Mouse (Mus musculus) neural tube, embryonic 11.5 days (tissue): ENCODE data around the gene Nf1. TPM values are rescaled to one million over a fixed set of nuclear protein-coding genes. Genes with fewer than 3 reads are reported as not detected.

Experiments used
- ATAC-seq: fragments of 200-750 bp; cut with Nextera tagmentation; 2 replicates; pipeline ENCODE4 v1.8.0; 2017; ENCODE audit warnings: moderate number of reproducible peaks, mild to moderate bottlenecking, moderate TSS enrichment, moderate library complexity; ENCODE audit not compliant: insufficient read depth, low FRiP score, low TSS enrichment
- DNase-seq: peaks from one replicate; pipeline ENCODE4 v3.0.0-alpha.2; 2015; ENCODE audit warnings: low spot score
- H3K27ac ChIP-seq: fragments of 300-500 bp; sonication (generic); 2 replicates; pipeline ENCODE4 v1.5.1; 2014; ENCODE audit warnings: low read depth, mild to moderate bottlenecking, low read length
- H3K27me3 ChIP-seq: fragments of 300-500 bp; sonication (generic); 2 replicates; pipeline ENCODE4 v1.6.1; 2014; ENCODE audit warnings: mild to moderate bottlenecking, low read length, mixed read lengths; ENCODE audit not compliant: control insufficient read depth, insufficient read depth
- H3K36me3 ChIP-seq: fragments of 300-500 bp; sonication (generic); 2 replicates; pipeline ENCODE4 v1.6.1; 2014; ENCODE audit warnings: mild to moderate bottlenecking, low read length, moderate library complexity, mixed read lengths; ENCODE audit not compliant: control insufficient read depth, insufficient read depth
- H3K4me1 ChIP-seq: fragments of 300-500 bp; sonication (generic); 2 replicates; pipeline ENCODE4 v1.6.1; 2014; ENCODE audit warnings: low read length, mixed read lengths; ENCODE audit not compliant: control insufficient read depth, insufficient read depth
- H3K4me2 ChIP-seq: fragments of 300-500 bp; sonication (generic); 2 replicates; pipeline ENCODE4 v1.6.1; 2014; ENCODE audit warnings: low read depth, mild to moderate bottlenecking, moderate library complexity
- H3K4me3 ChIP-seq: fragments of 300-500 bp; sonication (generic); 2 replicates; pipeline ENCODE4 v1.5.1; 2014; ENCODE audit warnings: low read depth, low read length
- H3K9ac ChIP-seq: fragments of 300-500 bp; sonication (generic); 2 replicates; pipeline ENCODE4 v1.6.1; 2014; ENCODE audit warnings: mild to moderate bottlenecking, low read length
- H3K9me3 ChIP-seq: fragments of 300-500 bp; sonication (generic); 2 replicates; pipeline ENCODE4 v1.6.1; 2016; ENCODE audit warnings: low read length; ENCODE audit not compliant: control insufficient read depth
- WGBS: fragments of 180-500 bp; shearing (Covaris S2); extraction: QIAGEN DNeasy Blood & Tissue Kit; methylation state at CpG from one replicate; pipeline ENCODE4 v1.1.7; 2014; 5-methylcytosine and 5-hydroxymethylcytosine counted together
- polyA plus RNA-seq: library from polyadenylated mRNA; unstranded; fragments of >200 nt; fragmentation: Nextera tagmentation; extraction: Ambion mirVana; gene quantifications from 2 replicates; pipeline ENCODE4 v1.2.1, GENCODE M21; 2014

The Nf1 gene
- polyA plus RNA-seq, 1 experiment from 2014 or later = 10.3 TPM

- no peaks in the 10 kb centered on the region for H3K9me3 ChIP-seq
- no peak within 1 kb of the TSS for H3K4me3 ChIP-seq
- H3K4me2 ChIP-seq = no peak within 1 kb of the TSS
- H3K36me3 ChIP-seq = no peaks in the 10 kb centered on the region
- ATAC-seq = no peak
- 89% methylated on average over 7 of the region's 7 CpGs for WGBS
- no peaks in the 10 kb centered on the region for H3K4me1 ChIP-seq
- no peak for DNase-seq
- H3K27ac ChIP-seq = no peak within 1 kb of the TSS
- no peaks in the 10 kb centered on the region for H3K27me3 ChIP-seq
- no peak within 1 kb of the TSS for H3K9ac ChIP-seq
Measured at GRCm38 (mm10) chr11:79530333-79530761, 190.9 kb downstream of the Nf1 start, which contains the start of the genes Evi2 and Evi2a. Evi2 (minus strand) TSS chr11:79530589. Evi2a (minus strand) TSS chr11:79530609.

- Histone ChIP-seq H3K4me3 (no peak overlapping the region), H3K36me3 (no peaks in the 10 kb centered on the region), H3K27me3 (no peaks in the 10 kb centered on the region), H3K9ac (no peak overlapping the region), H3K27ac (no peak overlapping the region), H3K9me3 (no peaks in the 10 kb centered on the region), H3K4me2 (no peak overlapping the region), H3K4me1 (no peaks in the 10 kb centered on the region)
- ATAC-seq = no peak
- 94% methylated on average over 11 of the region's 11 CpGs for WGBS
- DNase-seq = no peak
Measured at GRCm38 (mm10) chr11:79530774-79531173, 191.3 kb downstream of the Nf1 start.

GRCm38 (mm10) chr11:79531485-79531884 is 192.0 kb downstream of the Nf1 start:
- Histone ChIP-seq H3K9ac (no peak overlapping the region), H3K4me1 (no peaks in the 10 kb centered on the region), H3K4me3 (no peak overlapping the region), H3K27me3 (no peaks in the 10 kb centered on the region), H3K36me3 (no peaks in the 10 kb centered on the region), H3K4me2 (no peak overlapping the region), H3K9me3 (no peaks in the 10 kb centered on the region), H3K27ac (no peak overlapping the region)
- DNase-seq = no peak
- WGBS = 92% methylated on average over 4 of the region's 4 CpGs
- ATAC-seq = no peak

- Histone ChIP-seq H3K36me3 (no peaks in the 10 kb centered on the region), H3K27ac (no peak overlapping the region), H3K4me2 (no peak overlapping the region), H3K4me1 (no peaks in the 10 kb centered on the region), H3K4me3 (no peak overlapping the region), H3K9ac (no peak overlapping the region), H3K27me3 (no peaks in the 10 kb centered on the region), H3K9me3 (no peaks in the 10 kb centered on the region)
- no peak for DNase-seq
- no peak for ATAC-seq
- WGBS = 91% methylated on average over 6 of the region's 6 CpGs
Measured at GRCm38 (mm10) chr11:79533311-79533710, 193.8 kb downstream of the Nf1 start.

- no peak overlapping the region for H3K27ac ChIP-seq
- no peaks in the 10 kb centered on the region for H3K27me3 ChIP-seq
- H3K9ac ChIP-seq = no peak overlapping the region
- no peaks in the 10 kb centered on the region for H3K9me3 ChIP-seq
- H3K36me3 ChIP-seq = no peaks in the 10 kb centered on the region
- no peak overlapping the region for H3K4me3 ChIP-seq
- ATAC-seq (no peak), DNase-seq (no peak)
- no peak overlapping the region for H3K4me2 ChIP-seq
- WGBS = 93% methylated on average over 8 of the region's 8 CpGs
- H3K4me1 ChIP-seq = no peaks in the 10 kb centered on the region
Measured at GRCm38 (mm10) chr11:79533950-79534690, 194.6 kb downstream of the Nf1 start.

GRCm38 (mm10) chr11:79535554-79535953 is 196.1 kb downstream of the Nf1 start:
- H3K27me3 ChIP-seq = no peaks in the 10 kb centered on the region
- 95% methylated on average over 4 of the region's 4 CpGs for WGBS
- H3K4me3 ChIP-seq = no peak overlapping the region
- no peaks in the 10 kb centered on the region for H3K4me1 ChIP-seq
- no peak overlapping the region for H3K27ac ChIP-seq
- H3K36me3 ChIP-seq = no peaks in the 10 kb centered on the region; the same call in 1 of the 2 replicates
- H3K9me3 ChIP-seq = no peaks in the 10 kb centered on the region
- no peak for DNase-seq
- no peak for ATAC-seq
- H3K9ac ChIP-seq = no peak overlapping the region
- no peak overlapping the region for H3K4me2 ChIP-seq

GRCm38 (mm10) chr11:79536293-79536692 is 196.8 kb downstream of the Nf1 start:
- ATAC-seq (no peak), DNase-seq (no peak)
- no peak overlapping the region for H3K9ac ChIP-seq
- H3K4me1 ChIP-seq = no peaks in the 10 kb centered on the region
- 93% methylated on average over 3 of the region's 3 CpGs for WGBS
- H3K27me3 ChIP-seq = no peaks in the 10 kb centered on the region
- no peak overlapping the region for H3K4me3 ChIP-seq
- no peak overlapping the region for H3K27ac ChIP-seq
- H3K9me3 ChIP-seq = no peaks in the 10 kb centered on the region
- H3K4me2 ChIP-seq = no peak overlapping the region
- no peaks in the 10 kb centered on the region; the same call in 1 of the 2 replicates for H3K36me3 ChIP-seq

- H3K27me3 ChIP-seq = no peaks in the 10 kb centered on the region
- peaks cover 11% of the 10 kb centered on the region for H3K36me3 ChIP-seq
- no peak overlapping the region for H3K4me2 ChIP-seq
- DNase-seq (no peak), ATAC-seq (no peak)
- H3K27ac ChIP-seq = no peak overlapping the region
- 90% methylated on average over 1 of the region's 1 CpGs for WGBS
- no peaks in the 10 kb centered on the region for H3K4me1 ChIP-seq
- no peaks in the 10 kb centered on the region for H3K9me3 ChIP-seq
- H3K9ac ChIP-seq = no peak overlapping the region
- no peak overlapping the region for H3K4me3 ChIP-seq
Measured at GRCm38 (mm10) chr11:79552622-79553021, 213.1 kb downstream of the Nf1 start.

- Histone ChIP-seq H3K9me3 (no peaks in the 10 kb centered on the region), H3K4me1 (no peaks in the 10 kb centered on the region), H3K36me3 (peaks cover 8% of the 10 kb centered on the region; the same call in 1 of the 2 replicates), H3K27ac (no peak overlapping the region), H3K27me3 (no peaks in the 10 kb centered on the region), H3K4me2 (no peak overlapping the region), H3K4me3 (no peak overlapping the region), H3K9ac (no peak overlapping the region)
- 88% methylated on average over 4 of the region's 4 CpGs for WGBS
- DNase-seq (no peak), ATAC-seq (no peak)
Measured at GRCm38 (mm10) chr11:79560536-79560935, 221.0 kb downstream of the Nf1 start.
